Mouse (Mus musculus): ENCODE data around the gene Wwox. TPM values are rescaled to one million over a fixed set of nuclear protein-coding genes. Genes with fewer than 3 reads are reported as not detected.

Wwox gene
- polyA plus RNA-seq, 1 experiment: 17.3 TPM

DNA sequence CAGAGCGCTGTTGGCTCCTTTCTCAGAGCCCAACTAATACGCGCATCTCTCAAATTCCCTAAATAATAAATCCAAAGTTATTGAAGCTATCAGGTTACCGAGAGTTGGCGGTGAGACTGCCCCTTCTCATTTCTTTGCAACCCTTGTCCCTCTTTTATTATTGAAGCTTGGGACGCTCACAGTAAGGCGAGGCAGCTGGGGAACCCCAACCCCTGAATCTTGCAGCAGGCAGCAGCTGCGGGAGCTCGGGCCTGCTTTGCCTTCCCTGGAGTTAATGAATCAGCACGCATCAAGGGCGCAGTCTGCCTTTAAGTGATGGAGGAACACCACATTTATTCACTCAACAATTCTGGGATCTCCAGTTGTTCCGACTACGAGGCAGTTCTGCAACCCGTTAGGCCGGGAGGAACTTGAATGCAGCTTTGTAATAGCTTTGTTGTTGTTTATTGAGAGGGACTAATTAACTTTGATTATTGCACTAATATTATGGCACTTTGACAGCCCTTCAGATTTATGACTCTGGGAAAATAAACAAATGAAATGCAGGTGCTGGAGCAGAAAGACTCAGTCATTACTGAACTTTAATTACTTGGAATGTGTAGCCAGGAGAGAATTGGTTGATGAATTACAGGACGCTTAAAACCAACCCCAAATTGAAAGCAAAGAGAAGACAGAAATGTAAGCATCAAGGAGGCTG, 60.1 kb downstream of the Wwox start:
- Histone ChIP-seq H3K27ac (ENCODE audit: insufficient read depth, low read length) (no peak overlapping the region), H3K4me1 (ENCODE audit: control insufficient read depth, insufficient read depth, low read length) (no peaks in the 10 kb centered on the region), H3K4me3 (ENCODE audit: insufficient read depth, low read length) (no peak overlapping the region)
- TF ChIP-seq POLR2A (IDR thresholded peaks at IDR 0.05; ENCODE audit: extremely low read depth, insufficient read depth, low read length) (no peak), CTCF (IDR thresholded peaks at IDR 0.05; ENCODE audit: extremely low read depth, insufficient read depth, low read length) (no peak)

DNA sequence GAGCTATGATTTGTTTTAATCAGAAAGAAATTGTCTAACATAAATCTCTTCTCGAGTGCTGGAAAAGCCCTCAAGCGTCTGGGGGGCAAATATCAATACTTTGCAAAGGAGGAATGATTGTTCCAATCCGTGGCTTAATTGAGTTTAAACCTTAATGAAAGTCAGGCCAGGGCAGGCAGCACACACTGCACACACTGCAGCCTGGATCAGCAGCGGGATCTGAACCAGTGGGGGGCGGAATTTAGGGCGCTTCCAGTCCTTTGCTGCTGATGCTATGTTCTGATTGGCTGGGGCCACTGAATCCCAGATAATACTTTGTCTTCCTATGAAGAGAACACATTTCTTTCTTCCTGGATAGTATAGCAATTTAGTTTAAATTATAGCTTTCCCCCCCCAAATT, 62.5 kb downstream of the Wwox start:
- no peaks in the 10 kb centered on the region for H3K4me1 ChIP-seq (ENCODE audit: control insufficient read depth, insufficient read depth, low read length)
- TF ChIP-seq CTCF (IDR thresholded peaks at IDR 0.05; ENCODE audit: extremely low read depth, insufficient read depth, low read length) (no peak), POLR2A (IDR thresholded peaks at IDR 0.05; ENCODE audit: extremely low read depth, insufficient read depth, low read length) (no peak)
- no peak overlapping the region for H3K27ac ChIP-seq (ENCODE audit: insufficient read depth, low read length)
- H3K4me3 ChIP-seq (ENCODE audit: insufficient read depth, low read length): no peak overlapping the region

DNA sequence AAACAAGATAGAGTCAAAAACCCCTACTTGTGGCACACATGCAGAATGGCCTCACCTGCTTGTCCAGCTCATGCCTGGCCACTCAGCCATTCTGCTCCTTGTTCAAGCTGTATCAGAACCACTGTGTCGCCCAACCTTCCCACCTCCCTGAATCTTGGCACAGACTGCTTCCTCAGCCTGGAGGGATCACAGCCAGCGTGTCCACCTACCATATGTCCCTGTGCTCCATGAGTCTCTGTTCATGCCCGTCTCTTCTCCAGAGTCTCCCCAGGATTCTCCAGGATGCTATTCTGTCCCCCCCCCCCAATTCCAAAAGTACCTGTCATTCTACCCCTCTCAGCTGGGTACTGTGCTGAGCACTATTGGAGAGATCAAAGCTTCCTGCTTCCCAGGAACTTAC, 63.7 kb downstream of the Wwox start:
- Histone ChIP-seq H3K27ac (ENCODE audit: insufficient read depth, low read length) (no peak overlapping the region), H3K4me1 (ENCODE audit: control insufficient read depth, insufficient read depth, low read length) (no peaks in the 10 kb centered on the region), H3K4me3 (ENCODE audit: insufficient read depth, low read length) (no peak overlapping the region)
- TF ChIP-seq CTCF (IDR thresholded peaks at IDR 0.05; ENCODE audit: extremely low read depth, insufficient read depth, low read length) (no peak), POLR2A (IDR thresholded peaks at IDR 0.05; ENCODE audit: extremely low read depth, insufficient read depth, low read length) (no peak)

DNA sequence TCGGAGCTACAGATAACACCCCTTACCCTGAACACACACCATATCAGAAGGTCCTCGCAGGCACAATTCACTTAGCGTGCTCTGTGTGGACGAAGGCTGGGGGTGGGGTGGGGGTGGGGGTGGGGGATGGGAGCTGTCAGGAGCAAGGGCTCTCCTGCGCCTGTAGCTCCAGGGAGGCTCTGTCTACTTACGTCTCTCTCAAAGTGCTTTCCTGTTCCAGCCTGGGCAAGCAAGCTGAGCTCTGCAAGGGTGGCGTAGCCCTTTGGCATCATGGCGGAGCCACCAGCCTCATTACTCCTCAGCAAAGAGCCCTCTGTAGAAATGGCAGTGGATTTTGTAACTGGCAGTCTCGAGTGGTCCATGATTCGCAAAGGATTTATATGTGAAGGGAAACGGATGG, 65.4 kb downstream of the Wwox start:
- no peak overlapping the region for H3K4me3 ChIP-seq (ENCODE audit: insufficient read depth, low read length)
- H3K27ac ChIP-seq (ENCODE audit: insufficient read depth, low read length): no peak overlapping the region
- TF ChIP-seq POLR2A (IDR thresholded peaks at IDR 0.05; ENCODE audit: extremely low read depth, insufficient read depth, low read length) (no peak), CTCF (IDR thresholded peaks at IDR 0.05; ENCODE audit: extremely low read depth, insufficient read depth, low read length) (no peak)
- no peaks in the 10 kb centered on the region for H3K4me1 ChIP-seq (ENCODE audit: control insufficient read depth, insufficient read depth, low read length)

DNA sequence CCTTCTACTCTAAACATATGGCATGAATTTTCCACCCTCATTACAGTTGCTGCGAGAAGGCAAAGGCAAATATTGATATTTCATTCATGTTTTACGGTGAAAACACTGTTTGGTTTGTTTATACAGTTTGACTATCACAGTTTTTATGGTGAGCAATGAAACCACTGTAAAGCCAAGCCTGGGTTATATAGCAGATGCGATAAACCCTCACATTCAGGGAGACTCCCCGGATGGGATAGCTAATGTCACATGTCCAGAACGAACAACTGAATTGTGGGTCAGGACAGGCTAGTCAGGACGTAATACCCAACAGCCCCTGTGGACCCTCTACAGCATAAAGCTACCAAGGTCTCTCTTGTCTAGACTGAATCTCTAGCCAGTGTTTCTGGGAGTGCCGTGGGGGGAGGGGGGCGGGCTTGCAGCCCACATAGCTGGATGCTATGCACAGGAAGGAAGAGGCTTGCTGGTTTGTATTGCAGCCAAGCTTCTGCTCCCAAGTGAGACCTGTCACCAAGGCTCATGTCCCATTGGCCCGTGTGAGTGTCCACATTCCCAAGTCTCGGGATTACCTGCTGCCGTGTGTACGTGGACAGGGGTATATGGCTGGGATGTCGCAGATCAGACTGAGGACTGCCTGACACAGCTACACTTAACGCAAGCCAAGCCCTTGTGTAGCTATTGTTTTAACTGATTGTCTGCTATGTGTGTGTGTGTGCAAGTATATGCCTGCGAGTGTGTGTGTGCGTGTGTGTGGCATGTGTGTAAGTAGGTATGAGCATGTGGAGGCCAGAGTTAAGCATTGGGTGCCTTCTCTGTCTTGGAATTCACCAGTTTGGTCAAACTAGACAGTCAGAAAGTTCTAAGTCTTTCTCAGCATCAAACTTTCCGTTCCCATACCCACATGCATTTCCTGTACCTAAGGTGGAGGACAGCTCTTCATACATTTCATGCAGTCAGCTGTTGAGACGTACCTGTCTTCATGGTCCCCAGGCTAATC, 66.2 kb downstream of the Wwox start:
- Histone ChIP-seq H3K27ac (ENCODE audit: insufficient read depth, low read length) (no peak overlapping the region), H3K4me3 (ENCODE audit: insufficient read depth, low read length) (no peak overlapping the region), H3K4me1 (ENCODE audit: control insufficient read depth, insufficient read depth, low read length) (no peaks in the 10 kb centered on the region)
- no peak for TF ChIP-seq CTCF (IDR thresholded peaks at IDR 0.05; ENCODE audit: extremely low read depth, insufficient read depth, low read length)
- TF ChIP-seq POLR2A (IDR thresholded peaks at IDR 0.05; ENCODE audit: extremely low read depth, insufficient read depth, low read length): no peak

DNA sequence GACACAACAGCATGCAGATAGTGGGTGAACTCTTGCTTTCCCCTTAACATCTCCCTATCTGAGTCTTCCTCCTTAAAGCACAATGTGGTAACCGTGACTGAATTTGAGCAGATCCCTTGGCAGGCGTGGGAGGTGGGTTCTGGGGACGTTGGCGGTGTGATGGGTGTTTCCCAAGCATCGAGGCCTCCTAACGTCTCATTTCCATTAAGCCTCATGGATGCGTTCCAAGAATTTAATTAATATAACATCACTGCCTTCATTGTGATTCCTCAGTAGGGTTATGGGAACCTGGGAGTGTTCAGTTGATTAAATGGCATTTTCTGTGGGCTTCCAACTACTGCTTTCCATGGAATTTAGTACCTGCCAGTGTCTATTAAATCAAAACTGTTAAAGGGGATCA, 67.9 kb downstream of the Wwox start:
- Histone ChIP-seq H3K4me1 (ENCODE audit: control insufficient read depth, insufficient read depth, low read length) (no peaks in the 10 kb centered on the region), H3K4me3 (ENCODE audit: insufficient read depth, low read length) (no peak overlapping the region), H3K27ac (ENCODE audit: insufficient read depth, low read length) (no peak overlapping the region)
- TF ChIP-seq POLR2A (IDR thresholded peaks at IDR 0.05; ENCODE audit: extremely low read depth, insufficient read depth, low read length) (no peak), CTCF (IDR thresholded peaks at IDR 0.05; ENCODE audit: extremely low read depth, insufficient read depth, low read length) (no peak)

DNA sequence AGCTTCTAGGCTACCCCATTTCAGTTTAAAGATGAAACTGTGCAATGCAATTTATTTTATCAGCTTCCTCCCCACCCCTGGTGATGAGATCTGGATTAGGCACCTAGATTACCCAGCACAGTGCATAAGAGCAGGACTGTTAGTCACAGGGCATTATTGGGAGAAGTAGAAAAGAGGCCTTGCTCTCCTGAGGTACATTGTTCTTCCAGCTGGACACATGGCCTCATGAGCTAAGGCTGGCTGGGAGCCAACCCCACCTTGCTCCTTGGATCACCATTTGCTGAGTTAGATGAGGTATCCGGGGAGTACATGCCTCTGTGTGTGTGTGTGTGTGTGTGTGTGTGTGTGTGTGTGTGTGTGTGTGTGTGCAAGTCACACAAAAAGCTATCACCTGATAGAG, 70.8 kb downstream of the Wwox start:
- no peaks in the 10 kb centered on the region for H3K4me1 ChIP-seq (ENCODE audit: control insufficient read depth, insufficient read depth, low read length)
- H3K27ac ChIP-seq (ENCODE audit: insufficient read depth, low read length): no peak overlapping the region
- TF ChIP-seq POLR2A (IDR thresholded peaks at IDR 0.05; ENCODE audit: extremely low read depth, insufficient read depth, low read length) (no peak), CTCF (IDR thresholded peaks at IDR 0.05; ENCODE audit: extremely low read depth, insufficient read depth, low read length) (no peak)
- no peak overlapping the region for H3K4me3 ChIP-seq (ENCODE audit: insufficient read depth, low read length)

DNA sequence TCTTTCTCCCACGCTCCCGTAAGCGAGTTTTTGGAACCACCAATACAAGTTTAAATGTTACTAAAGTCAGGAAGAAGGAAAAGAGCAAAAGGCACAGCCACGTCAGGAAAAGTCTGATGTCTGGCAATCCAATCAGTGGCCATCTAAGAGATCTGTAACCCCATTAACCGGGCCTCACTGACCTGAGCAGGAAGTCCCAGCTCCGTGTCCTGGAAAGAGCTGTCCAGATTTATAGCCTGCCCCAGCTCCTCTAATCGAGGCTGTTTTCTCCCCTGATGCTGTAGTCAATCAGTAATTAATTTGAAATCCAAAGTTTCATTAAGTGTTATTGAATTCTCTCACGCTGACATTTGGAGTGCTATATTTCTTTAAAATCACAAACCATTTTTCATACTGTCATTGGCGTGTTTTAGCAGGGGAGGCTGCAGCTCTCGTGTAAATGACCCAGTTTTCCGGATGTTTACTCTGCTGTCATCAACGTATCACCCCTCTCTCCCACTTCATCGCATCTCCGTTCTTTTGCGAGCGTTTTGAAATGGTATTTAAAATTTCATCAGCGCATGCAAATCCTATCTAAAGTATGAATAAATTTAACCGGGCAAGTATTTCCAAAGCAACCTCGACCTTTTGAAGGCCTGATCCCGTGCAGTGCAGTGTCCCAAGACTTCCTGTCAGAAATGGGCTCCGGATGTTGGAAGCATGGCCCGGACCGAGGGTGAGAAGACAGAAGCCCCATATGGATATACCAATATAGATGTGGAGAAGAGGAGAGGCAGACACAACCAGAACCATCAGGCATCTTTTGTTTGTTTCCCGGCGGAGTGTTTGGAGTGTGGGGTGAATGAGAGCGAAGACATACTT, 72.8 kb downstream of the Wwox start:
- TF ChIP-seq CTCF (IDR thresholded peaks at IDR 0.05; ENCODE audit: extremely low read depth, insufficient read depth, low read length): no peak
- TF ChIP-seq POLR2A (IDR thresholded peaks at IDR 0.05; ENCODE audit: extremely low read depth, insufficient read depth, low read length): no peak
- no peak overlapping the region for H3K27ac ChIP-seq (ENCODE audit: insufficient read depth, low read length)
- H3K4me3 ChIP-seq (ENCODE audit: insufficient read depth, low read length): no peak overlapping the region
- no peaks in the 10 kb centered on the region for H3K4me1 ChIP-seq (ENCODE audit: control insufficient read depth, insufficient read depth, low read length)

DNA sequence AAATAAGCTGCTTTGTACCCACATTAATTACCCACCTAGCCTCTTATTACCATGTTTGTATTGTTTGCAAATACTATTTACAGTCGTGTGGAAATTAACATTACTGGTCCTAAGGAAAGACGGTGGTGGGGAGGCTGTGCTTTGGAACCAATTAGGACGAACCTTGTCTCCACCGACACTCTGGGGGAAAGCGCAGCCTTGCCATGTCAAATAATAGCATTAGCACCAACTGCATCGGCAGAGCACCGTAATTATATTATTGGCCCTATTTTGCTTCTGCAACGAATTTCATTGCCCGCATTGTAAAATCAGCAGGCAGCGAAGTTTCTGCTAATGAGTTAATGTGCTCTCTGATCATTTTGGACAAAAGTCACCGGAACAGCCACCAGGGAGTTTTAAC, 75.2 kb downstream of the Wwox start:
- TF ChIP-seq CTCF (IDR thresholded peaks at IDR 0.05; ENCODE audit: extremely low read depth, insufficient read depth, low read length) (no peak), POLR2A (IDR thresholded peaks at IDR 0.05; ENCODE audit: extremely low read depth, insufficient read depth, low read length) (no peak)
- H3K4me1 ChIP-seq (ENCODE audit: control insufficient read depth, insufficient read depth, low read length): no peaks in the 10 kb centered on the region
- no peak overlapping the region for H3K4me3 ChIP-seq (ENCODE audit: insufficient read depth, low read length)
- no peak overlapping the region for H3K27ac ChIP-seq (ENCODE audit: insufficient read depth, low read length)
